Mouse (Mus musculus): ENCODE data around the gene Tspan18. TPM values are rescaled to one million over a fixed set of nuclear protein-coding genes. Genes with fewer than 3 reads are reported as not detected.
A peak's percentile ranks its signal among the peaks of the same experiment; 100 is the strongest.

Tspan18 gene
- total RNA-seq, 1 experiment from 2014 or later: 0.23 TPM

DNA sequence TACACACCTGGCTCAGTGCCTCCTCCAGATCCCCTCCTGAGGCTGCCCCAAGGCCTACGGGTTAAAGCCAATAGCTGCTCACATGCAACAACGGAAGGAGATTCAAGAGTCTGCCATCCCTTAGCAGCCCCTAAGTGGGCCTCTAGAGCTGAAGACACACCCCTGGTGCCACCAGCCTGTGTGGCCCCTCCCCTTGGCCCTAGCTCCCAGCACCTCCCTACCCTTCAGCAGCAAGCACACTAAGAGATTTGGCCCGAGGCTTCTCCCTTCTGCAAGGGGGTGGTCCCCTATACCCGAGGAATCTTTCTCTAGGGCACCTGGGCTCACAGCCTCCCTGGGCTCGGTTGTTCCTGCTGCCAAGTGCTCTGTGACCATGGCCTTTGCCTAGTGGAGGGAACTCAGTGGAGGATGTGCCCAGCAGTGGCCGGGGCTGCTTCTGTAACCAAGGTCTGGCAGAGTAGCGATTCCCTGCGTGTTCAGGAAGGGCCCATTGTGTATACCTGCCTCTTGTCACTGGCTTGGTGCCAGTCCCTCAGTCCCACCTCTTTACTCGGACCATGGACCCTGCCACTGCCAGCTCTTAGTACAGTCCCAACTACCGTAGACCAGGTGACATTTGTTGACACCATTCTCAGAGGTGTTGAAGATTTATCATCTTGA is 133.5 kb downstream of the Tspan18 start:
- ATAC-seq (ENCODE audit: extremely low read depth, insufficient number of reproducible peaks, low FRiP score, poor library complexity, severe bottlenecking): no peak

DNA sequence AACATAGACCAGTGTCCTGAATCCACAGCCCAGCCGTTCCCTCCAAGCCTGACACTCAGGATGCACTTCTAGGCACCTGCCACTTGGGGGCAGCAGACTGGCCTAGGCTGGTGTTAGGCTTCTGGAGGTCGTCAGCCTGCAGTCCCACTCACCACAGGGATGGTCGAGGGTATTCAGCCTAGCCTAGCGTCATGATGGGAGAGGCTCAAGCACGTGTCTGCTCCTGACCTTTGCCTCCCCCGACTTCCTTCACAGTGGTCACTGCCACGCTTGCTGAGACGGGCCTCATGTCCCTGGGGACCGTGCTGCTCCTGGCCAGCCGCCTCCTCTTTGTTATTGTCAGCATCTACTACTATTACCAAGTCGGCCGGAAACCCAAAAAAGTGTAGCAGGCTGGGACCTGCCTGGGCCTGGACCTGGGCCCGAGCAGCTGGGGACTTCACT is 134.8 kb downstream of the Tspan18 start:
- peak; percentile 30; the same call in 1 of the 2 replicates for ATAC-seq (ENCODE audit: extremely low read depth, insufficient number of reproducible peaks, low FRiP score, poor library complexity, severe bottlenecking)

DNA sequence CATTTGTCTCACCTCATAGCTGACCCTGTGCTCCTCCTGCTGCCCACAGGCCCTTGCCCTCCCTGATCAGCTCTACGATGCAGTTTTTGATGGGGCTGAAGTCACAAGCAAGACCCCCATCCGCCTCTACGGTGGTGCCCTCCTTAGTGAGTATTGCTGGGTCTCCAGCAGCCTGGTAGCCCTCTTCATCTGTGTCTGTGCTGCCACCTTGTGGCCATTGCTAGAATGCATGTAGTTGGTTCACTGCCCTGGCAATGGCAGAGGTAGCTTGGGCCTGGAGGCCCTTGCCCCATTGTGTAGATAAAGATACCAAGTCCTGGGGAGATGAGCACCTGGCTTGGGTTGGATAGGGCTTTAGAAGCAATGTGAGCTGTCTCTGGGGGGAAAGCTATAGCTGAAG is 135.5 kb downstream of the Tspan18 start:
- peak; percentile 57; the same call in 1 of the 2 replicates for ATAC-seq (ENCODE audit: extremely low read depth, insufficient number of reproducible peaks, low FRiP score, poor library complexity, severe bottlenecking)

DNA sequence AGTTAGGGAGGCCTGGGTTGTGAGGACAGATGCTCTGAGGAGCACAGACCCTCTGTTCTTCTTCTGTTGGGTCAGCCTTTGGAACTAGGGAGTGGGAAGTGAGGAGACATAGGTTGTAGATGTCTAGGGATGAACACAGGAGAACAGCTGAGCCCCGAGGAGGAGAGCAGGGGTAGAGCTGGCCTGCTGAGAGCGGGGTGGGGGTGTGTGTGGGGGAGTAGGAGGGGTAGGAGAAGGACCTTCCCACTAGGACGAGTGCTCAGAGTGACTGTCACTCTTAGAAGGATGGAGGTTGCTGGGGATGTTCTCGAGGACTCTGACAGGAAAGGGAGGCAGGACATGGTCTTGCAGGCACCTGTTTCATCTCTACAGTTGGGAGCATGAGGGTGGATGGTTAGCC is 140.5 kb downstream of the Tspan18 start:
- no peak for ATAC-seq (ENCODE audit: extremely low read depth, insufficient number of reproducible peaks, low FRiP score, poor library complexity, severe bottlenecking)

DNA sequence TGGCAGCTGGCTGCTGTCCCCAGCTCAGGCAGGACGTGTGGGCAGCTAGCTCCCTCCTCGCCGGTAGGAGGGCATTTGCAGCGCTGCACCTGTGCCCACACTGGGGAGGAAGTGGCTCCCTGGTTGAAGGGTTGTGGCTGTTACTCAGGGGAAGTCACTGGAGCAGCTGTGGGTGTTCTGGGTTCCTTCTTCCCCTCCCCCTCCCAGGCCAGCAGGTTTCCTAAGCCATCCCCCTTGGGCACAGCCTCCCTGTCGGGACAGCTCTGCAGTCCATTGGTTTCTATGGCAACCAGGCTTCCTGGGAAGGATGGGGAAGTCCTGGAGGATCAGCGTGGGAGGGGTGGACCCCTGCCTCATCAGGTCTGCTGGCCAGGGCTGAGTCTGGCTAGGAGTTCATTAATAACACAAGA is 141.6 kb downstream of the Tspan18 start:
- peak; percentile 79 for ATAC-seq (ENCODE audit: extremely low read depth, insufficient number of reproducible peaks, low FRiP score, poor library complexity, severe bottlenecking)

DNA sequence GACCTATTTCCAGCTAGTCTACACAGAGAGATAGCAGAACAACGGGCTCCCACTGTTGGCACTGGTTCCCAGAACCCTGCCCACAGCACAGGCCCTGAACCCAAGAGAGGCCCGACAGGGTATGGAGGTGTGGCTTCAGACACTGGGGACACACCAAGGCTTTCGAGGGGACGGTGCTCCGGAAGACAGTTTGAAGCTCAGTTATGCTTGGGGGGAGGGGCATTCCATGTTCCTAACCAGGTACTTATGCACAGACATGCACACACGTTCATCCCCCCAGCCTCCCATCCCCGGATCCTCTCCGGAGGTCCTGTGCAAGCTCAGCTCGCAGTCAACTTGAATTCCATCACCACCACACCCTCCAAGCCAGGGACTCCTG is 142.1 kb downstream of the Tspan18 start:
- no peak for ATAC-seq (ENCODE audit: extremely low read depth, insufficient number of reproducible peaks, low FRiP score, poor library complexity, severe bottlenecking)

DNA sequence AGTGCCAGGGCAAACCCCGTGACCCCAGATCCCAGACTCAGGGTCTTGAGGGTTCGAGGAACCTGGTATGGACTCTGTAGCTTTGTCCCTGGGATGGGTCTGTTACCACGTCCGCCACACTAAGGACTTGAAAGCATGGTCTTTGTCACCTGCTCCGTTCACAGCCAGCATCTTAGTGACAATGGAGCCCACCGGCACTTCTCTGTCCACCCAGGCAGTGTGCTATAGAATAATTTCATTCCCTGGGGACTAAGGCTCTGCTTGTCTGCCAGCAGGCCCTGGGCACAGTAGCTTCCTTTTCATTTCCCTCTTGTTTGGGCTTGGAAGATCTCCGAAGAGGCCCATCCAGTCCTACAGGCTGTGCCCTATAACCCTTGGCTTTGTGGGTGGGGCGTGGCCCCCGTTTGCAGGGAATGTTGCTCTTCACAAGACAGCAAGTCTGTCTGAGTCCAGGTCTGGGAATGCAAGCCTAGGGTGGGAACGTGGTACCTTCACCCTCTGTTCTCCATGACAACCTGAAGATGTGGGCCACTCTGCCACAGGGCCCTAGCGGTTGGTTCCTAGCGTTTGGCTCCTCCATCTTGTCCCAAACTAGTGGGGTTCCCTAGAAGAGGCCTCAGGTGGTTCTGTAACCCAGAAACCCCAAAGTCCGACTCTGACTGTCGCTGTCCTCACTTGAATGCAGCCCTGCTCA is 142.7 kb downstream of the Tspan18 start:
- no peak for ATAC-seq (ENCODE audit: extremely low read depth, insufficient number of reproducible peaks, low FRiP score, poor library complexity, severe bottlenecking)

DNA sequence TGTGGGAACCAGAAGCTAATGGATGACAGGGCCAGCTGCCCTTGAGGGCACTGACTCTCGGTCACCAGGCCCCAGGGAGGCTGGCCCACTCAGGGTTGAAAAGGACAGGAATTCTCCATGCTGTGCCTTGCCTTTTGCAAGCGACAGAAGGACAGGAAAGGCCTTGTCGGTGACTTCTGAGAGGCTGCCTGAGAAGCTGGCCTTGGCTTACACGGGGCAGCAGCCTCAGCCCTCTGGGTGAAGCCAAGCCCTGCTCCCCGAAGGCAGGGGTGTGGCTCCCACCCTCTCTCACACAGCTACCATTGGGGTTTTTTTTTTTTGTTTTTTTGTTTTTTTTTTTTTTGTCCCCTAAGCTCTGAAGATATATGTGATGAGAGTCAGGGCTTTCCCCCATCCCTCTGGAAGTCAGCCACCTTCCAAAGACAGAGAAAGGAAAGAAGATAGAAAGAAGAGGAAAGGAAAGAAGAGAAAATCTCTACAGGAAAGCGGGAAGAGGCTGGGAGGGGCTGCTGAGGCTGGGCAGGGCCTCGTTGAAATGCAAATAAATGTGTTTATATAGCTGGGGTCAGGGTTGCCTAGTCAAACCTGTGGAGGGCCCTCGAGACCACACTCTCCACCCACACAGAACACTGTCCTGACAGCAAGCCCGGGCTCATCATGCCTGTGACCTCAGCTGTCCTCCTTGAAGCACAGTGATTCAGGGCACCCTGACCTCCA is 143.4 kb downstream of the Tspan18 start:
- ATAC-seq (ENCODE audit: extremely low read depth, insufficient number of reproducible peaks, low FRiP score, poor library complexity, severe bottlenecking): peak; percentile 20; the same call in 1 of the 2 replicates

DNA sequence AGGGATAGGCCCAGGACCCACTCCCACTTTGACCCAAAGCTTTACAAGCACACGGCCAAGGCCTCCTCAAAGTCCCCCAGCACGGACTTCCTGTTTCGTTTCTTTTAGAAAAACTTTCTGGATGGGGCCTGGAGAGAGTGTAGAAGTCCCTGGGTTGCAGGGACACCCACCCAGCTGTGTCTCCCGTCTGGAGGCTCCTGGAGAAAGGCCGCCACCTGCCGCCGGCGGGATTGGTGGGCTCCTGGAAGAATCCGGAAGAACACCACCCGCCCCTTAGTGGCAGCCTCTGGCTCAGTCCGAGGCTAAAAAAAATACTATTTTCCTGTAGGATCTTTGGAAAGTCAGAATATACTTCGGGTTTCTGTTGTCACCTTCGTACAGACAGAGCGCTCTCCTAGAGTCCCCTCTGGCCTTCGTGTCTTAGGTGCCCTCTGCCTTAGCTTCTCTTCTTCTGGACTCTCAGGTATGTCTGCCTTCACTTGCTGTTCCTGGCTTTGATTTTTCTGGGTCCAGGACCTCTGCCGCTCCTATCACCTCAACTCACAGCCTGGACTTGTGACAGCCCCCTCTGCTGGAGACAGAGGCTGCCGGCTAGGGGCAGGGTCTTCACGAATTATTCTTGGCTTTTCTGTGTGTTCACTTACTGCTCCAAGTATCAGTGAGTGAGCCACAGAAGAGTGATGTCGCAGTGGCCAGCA is 145.4 kb downstream of the Tspan18 start:
- no peak for ATAC-seq (ENCODE audit: extremely low read depth, insufficient number of reproducible peaks, low FRiP score, poor library complexity, severe bottlenecking)

DNA sequence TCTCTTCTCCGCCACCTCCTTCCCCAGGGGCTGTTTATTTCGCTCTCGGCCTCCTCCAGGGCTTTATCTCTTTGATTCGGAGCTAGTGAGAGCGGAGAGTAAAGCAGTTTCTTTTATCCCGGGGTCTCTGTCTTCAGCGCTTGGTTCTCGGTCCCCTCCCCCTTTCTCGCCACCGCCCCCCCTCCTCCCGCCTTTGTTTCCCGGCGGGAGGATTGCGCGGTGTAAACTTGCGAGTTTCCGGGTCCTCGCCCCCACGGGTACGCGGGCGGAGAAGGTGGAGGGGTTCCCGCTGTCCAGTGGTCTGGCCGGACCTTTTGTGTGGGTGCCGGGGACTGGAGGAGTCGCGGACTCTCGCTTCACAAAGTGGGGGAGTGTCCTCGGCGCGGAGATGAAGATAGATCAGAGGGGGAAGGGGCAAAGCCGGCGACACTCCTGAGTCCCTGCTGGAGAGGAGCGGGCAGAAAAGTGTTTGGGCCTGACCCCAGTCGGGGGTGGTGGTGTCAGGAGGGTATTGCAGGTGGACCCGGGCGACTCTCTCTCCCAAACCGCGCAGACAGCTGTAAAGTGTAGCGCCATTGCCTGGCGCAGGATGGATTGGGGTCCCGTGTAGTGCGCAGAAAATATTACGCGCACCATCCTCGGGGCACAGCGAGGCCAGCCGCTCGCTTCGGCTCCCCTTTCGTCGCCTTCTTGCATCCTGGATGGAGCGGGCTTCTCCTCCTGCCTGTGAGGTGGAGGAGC is 146.1 kb downstream of the Tspan18 start:
- no peak for ATAC-seq (ENCODE audit: extremely low read depth, insufficient number of reproducible peaks, low FRiP score, poor library complexity, severe bottlenecking)

DNA sequence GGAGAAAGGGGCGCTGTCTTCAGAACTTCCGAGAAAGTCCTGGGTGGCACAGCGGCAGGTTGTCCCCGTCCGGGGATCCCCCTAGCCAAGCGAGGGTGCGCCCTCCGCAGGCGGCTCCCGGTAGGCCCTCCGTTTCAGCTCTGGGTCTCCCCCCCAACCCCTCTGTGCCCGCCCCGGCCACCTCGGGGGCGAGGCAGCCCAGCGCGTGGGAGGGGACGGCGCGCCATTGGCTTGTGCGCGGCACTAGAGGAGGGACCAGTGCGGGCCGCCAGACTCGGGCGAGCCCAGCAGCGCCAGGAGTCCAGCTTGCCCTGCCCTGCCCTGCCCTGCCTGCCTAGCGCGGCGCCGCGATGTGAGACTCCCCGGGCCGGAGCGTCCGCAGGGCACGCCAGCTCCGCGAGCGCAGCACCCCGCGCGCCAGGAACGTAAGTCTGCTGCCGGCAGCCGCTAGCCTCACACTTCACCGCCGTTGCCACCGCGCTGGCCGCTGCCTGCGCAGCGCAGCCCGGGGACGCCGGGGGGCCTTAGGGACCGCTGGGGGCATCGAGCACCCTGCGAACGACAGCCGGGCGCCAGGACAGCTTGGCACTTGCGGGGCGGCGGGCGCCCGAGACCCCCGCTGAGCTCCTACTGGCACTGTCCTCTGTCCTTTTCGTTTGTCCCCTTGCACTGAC is 146.8 kb downstream of the Tspan18 start, which contains the start of gene Trp53i11:
Trp53i11 (plus strand) TSS at position 226 of the 674 bp plus-strand sequence.
- peak; percentile 62 for ATAC-seq (ENCODE audit: extremely low read depth, insufficient number of reproducible peaks, low FRiP score, poor library complexity, severe bottlenecking)

DNA sequence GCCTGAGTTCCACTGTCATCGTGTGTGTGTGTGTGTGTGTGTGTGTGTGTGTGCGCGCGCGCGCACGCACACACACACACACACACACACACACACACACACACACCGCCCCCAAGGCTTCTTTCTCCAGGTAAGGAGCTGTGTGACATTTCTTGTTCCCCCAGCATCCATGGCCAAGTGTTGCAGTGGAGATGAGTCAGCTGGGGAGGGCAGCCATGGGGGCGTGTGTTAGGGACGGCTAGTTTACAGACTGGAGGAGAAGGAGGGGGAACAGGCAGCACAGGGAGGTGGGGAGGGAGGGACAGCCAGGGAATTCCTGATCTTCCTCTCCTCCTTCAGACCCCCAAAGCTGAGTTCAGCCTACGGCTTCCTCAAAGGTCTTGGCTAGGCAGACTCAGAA is 151.4 kb downstream of the Tspan18 start:
- ATAC-seq (ENCODE audit: extremely low read depth, insufficient number of reproducible peaks, low FRiP score, poor library complexity, severe bottlenecking): no peak

DNA sequence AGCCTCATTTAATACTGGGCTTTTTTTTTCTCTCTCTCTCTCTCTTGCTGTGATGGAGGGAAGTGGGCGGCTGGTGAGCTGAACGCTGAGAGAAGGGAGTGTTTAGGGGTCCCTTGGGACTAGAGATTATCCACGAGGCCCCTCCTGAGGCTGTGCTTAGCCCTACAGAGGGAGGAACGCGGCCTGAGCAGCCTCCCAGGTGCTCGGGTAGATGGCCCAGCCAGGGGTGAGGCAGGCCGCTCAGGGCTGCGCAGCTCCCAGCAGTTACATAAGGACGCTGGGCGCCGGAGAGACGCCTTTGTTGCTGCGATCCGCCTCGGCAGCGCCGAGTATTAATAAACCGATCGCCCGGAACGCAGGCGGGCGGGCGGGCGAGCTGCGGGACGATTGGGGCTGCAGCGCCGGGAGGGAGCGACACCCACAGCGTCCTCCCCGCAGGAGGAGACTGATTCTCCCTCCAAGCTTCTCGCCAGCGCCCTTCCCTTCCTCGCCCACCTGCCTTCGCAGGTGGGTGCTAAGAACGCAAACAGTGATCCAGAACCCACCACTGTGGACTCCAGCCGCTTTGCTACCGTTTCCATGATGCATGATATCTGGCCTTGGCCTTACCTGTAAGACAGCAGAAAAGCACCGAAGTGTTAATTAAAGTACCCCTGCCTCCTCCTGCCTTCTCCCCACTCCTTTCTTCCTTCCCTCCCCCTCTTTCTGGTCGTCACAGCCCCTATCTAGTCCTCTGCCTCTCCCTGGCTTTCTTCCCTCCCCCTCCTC is 154.0 kb downstream of the Tspan18 start:
- peak; percentile 47; the same call in 1 of the 2 replicates for ATAC-seq (ENCODE audit: extremely low read depth, insufficient number of reproducible peaks, low FRiP score, poor library complexity, severe bottlenecking)

DNA sequence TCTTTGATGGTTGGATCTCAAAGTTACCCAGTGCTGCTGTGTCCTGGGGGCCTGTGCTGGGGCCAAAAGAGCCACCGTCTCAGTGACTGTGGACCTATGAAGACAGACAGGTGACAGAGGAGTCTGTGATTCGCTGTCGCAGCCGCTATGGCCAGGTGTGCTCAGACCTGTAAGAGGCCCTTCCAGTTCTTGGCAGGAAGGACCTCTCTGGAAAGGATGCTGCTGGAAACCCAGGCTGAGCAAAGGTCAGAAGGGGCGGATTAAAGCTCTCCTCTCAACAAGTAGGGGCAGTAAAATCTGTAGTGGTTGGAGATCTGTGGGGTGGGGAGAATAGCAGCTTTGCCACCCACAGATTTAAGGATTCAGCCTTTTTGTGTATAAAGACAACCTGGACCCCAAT is 154.7 kb downstream of the Tspan18 start:
- ATAC-seq (ENCODE audit: extremely low read depth, insufficient number of reproducible peaks, low FRiP score, poor library complexity, severe bottlenecking): no peak

DNA sequence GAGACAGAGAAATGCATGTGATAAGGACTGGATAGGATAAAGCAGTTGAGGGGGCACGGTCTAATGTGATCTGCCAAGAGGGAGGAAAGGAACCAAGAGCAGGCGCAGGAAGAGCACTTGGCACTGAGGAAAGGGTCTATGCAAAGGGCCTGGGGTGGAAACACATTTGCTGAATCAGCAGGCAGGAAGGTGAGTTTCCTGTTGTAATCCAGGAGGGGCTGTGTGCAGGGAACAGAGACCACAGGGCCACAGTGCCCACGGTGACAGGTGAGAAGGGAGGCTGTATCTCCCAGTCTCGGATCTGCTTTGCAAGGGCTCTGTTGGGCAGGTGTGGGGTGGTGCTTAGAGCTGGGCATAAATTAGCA is 156.0 kb downstream of the Tspan18 start:
- ATAC-seq (ENCODE audit: extremely low read depth, insufficient number of reproducible peaks, low FRiP score, poor library complexity, severe bottlenecking): no peak

DNA sequence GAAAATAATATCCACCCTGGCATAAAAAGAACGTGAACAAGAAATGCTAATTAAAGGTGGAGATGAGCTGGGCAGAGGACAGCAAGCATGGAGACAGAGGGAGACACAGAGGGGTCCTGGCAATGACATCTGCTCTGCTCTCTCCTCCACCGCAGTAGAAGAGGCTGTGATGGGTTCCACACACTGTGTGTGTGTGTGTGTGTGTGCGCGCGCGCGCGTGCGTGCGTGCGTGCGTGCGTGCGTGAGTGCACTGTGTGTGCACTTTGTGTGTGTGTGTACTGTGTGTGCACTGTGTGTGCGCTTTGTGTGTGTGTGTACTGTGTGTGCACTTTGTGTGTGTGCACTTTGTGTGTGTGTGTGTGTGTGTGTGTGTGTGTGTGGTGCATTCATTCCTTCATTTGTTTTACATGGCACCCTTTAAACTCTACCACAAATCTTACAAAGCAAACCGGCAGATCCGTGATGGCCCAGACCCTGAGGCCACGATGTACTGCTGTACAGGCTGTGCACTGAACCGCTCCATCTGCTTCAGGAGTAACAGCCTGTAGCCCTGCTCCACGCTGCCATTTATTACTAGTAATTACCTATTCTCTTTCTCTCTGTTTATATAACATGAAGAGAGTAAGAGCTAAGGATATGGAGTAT is 156.5 kb downstream of the Tspan18 start:
- ATAC-seq (ENCODE audit: extremely low read depth, insufficient number of reproducible peaks, low FRiP score, poor library complexity, severe bottlenecking): no peak

Measured in neutrophil, adult 5-6 weeks (primary cell).